Mouse (Mus musculus) stomach, embryonic 14.5 days (tissue): ENCODE results near the gene D10Jhu81e. TPM values are rescaled to one million over a fixed set of nuclear protein-coding genes. Genes with fewer than 3 reads are reported as not detected.

Source experiments
- ATAC-seq: fragments of 200-750 bp; cut with Nextera tagmentation; 2 replicates; pipeline ENCODE4 v1.8.0; 2017; ENCODE audit warnings: low read depth, moderate TSS enrichment; ENCODE audit not compliant: insufficient number of reproducible peaks, insufficient read depth, low FRiP score
- H3K27ac ChIP-seq: fragments of 300-500 bp; sonication (generic); 2 replicates; pipeline ENCODE4 v1.5.1; 2014; ENCODE audit warnings: mild to moderate bottlenecking, low read length, moderate library complexity, mixed read lengths
- H3K27me3 ChIP-seq: fragments of 300-500 bp; sonication (generic); 2 replicates; pipeline ENCODE4 v1.6.1; 2014; ENCODE audit warnings: low read length, control low read depth, mixed read lengths; ENCODE audit not compliant: control insufficient read depth, insufficient read depth
- H3K36me3 ChIP-seq: fragments of 300-500 bp; sonication (generic); 2 replicates; pipeline ENCODE4 v1.6.1; 2014; ENCODE audit warnings: mild to moderate bottlenecking, control low read depth, low read length, moderate library complexity, mixed read lengths; ENCODE audit not compliant: control insufficient read depth, insufficient read depth
- H3K4me1 ChIP-seq: fragments of 300-500 bp; sonication (generic); 2 replicates; pipeline ENCODE4 v1.6.1; 2014; ENCODE audit warnings: low read length, control low read depth, mixed read lengths; ENCODE audit not compliant: control insufficient read depth, insufficient read depth
- H3K4me2 ChIP-seq: fragments of 300-500 bp; sonication (generic); replicated peaks from 2 replicates; pipeline ENCODE4 v1.6.1; 2014; ENCODE audit warnings: low read depth, low read length, control low read depth
- H3K4me3 ChIP-seq: fragments of 300-500 bp; sonication (generic); 2 replicates; pipeline ENCODE4 v1.5.1; 2014; ENCODE audit warnings: low read depth, low read length, control low read depth
- H3K9ac ChIP-seq: fragments of 300-500 bp; sonication (generic); replicated peaks from 2 replicates; pipeline ENCODE4 v1.6.1; 2014; ENCODE audit warnings: low read depth, mild to moderate bottlenecking, control low read depth, low read length, moderate library complexity, mixed read lengths
- H3K9me3 ChIP-seq: fragments of 300-500 bp; sonication (generic); 2 replicates; pipeline ENCODE4 v1.6.1; 2016; ENCODE audit warnings: low read depth, low read length, control low read depth; ENCODE audit not compliant: control insufficient read depth
- WGBS: fragments of 180-500 bp; shearing (Covaris S2); extraction: QIAGEN DNeasy Blood & Tissue Kit; methylation state at CpG from one replicate; pipeline ENCODE4 v1.1.7; 2014; 5-methylcytosine and 5-hydroxymethylcytosine counted together
- polyA plus RNA-seq: library from polyadenylated mRNA; unstranded; fragments of >200 nt; fragmentation: Nextera tagmentation; extraction: Ambion mirVana; gene quantifications from 2 replicates; pipeline ENCODE4 v1.2.1, GENCODE M21; 2014

D10Jhu81e gene
- polyA plus RNA-seq, 1 experiment from 2014 or later: 18.2 TPM

GRCm38 (mm10) chr10:78185381-78185725, 15.8 kb upstream of the D10Jhu81e start:
- H3K36me3 ChIP-seq: peaks cover 50% of the 10 kb centered on the region
- H3K9ac ChIP-seq: no peak overlapping the region; the same call in 1 of the 2 replicates
- no peaks in the 10 kb centered on the region for H3K9me3 ChIP-seq
- WGBS: 14% methylated on average over 9 of the region's 9 CpGs
- peak overlapping the region; percentile 97 for H3K4me2 ChIP-seq
- H3K27ac ChIP-seq: peak overlapping the region; percentile 56
- ATAC-seq: peak; percentile 7; the same call in 1 of the 2 replicates
- H3K27me3 ChIP-seq: no peaks in the 10 kb centered on the region
- H3K4me1 ChIP-seq: peaks cover 7% of the 10 kb centered on the region; the same call in 1 of the 2 replicates
- H3K4me3 ChIP-seq: peak overlapping the region; percentile 79

GRCm38 (mm10) chr10:78184531-78185380, 15.2 kb upstream of the D10Jhu81e start, which contains the start of gene Pwp2:
Gene Pwp2, minus strand, starts transcription at chr10:78185149.
- H3K4me3 ChIP-seq: peak within 1 kb of the TSS; percentile 79
- 1% methylated on average over 47 of the region's 47 CpGs for WGBS
- no peaks in the 10 kb centered on the region for H3K9me3 ChIP-seq
- H3K36me3 ChIP-seq: peaks cover 52% of the 10 kb centered on the region
- peak; percentile 96 for ATAC-seq
- peak within 1 kb of the TSS; percentile 97 for H3K4me2 ChIP-seq
- H3K27me3 ChIP-seq: no peaks in the 10 kb centered on the region
- peaks cover 7% of the 10 kb centered on the region; the same call in 1 of the 2 replicates for H3K4me1 ChIP-seq
- H3K27ac ChIP-seq: peak within 1 kb of the TSS; percentile 56
- H3K9ac ChIP-seq: peak within 1 kb of the TSS; percentile 58

- Histone ChIP-seq H3K4me3 (no peak overlapping the region), H3K36me3 (peaks cover 49% of the 10 kb centered on the region), H3K4me2 (no peak overlapping the region), H3K27me3 (no peaks in the 10 kb centered on the region), H3K27ac (no peak overlapping the region), H3K4me1 (peaks cover 7% of the 10 kb centered on the region; the same call in 1 of the 2 replicates), H3K9me3 (no peaks in the 10 kb centered on the region), H3K9ac (no peak overlapping the region)
- ATAC-seq: no peak
- WGBS: 84% methylated on average over 3 of the region's 3 CpGs
Observed at GRCm38 (mm10) chr10:78183577-78183976, 14.0 kb upstream of the D10Jhu81e start.

GRCm38 (mm10) chr10:78182321-78182720, 12.7 kb upstream of the D10Jhu81e start:
- Histone ChIP-seq H3K9me3 (no peaks in the 10 kb centered on the region), H3K4me1 (peaks cover 7% of the 10 kb centered on the region; the same call in 1 of the 2 replicates), H3K27me3 (no peaks in the 10 kb centered on the region), H3K36me3 (peaks cover 40% of the 10 kb centered on the region), H3K4me3 (no peak overlapping the region), H3K27ac (no peak overlapping the region), H3K9ac (no peak overlapping the region), H3K4me2 (no peak overlapping the region)
- 94% methylated on average over 17 of the region's 17 CpGs for WGBS
- no peak for ATAC-seq

- H3K27me3 ChIP-seq: no peaks in the 10 kb centered on the region
- H3K27ac ChIP-seq: no peak overlapping the region
- H3K36me3 ChIP-seq: peaks cover 54% of the 10 kb centered on the region
- H3K9me3 ChIP-seq: no peaks in the 10 kb centered on the region
- no peak overlapping the region for H3K9ac ChIP-seq
- no peak overlapping the region for H3K4me2 ChIP-seq
- ATAC-seq: no peak
- WGBS: 93% methylated on average over 5 of the region's 5 CpGs
- H3K4me3 ChIP-seq: no peak overlapping the region
- no peaks in the 10 kb centered on the region for H3K4me1 ChIP-seq
Observed at GRCm38 (mm10) chr10:78174474-78174873, 4.9 kb upstream of the D10Jhu81e start.

DNA sequence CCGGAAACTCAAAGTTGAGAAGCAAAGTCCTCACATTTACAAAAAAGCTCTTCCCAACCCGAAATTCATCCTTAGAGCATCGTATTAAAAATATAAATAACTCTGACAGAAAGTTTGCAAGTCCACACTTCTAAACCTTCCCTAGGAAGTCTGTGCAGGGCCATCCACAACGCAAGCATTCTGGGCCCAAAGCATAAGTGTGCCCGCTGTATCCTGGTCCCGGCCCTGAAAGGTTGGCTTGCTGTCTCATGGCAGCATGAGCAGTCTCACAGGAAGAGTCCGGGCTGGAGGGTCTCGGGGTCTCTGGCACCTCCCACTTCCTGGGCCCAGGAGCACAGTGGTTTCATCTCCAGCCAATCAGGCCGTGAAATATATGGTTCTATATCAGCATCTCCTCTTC, 2.0 kb upstream of the D10Jhu81e start:
- ATAC-seq: no peak
- H3K9ac ChIP-seq: no peak overlapping the region
- 92% methylated on average over 9 of the region's 9 CpGs for WGBS
- H3K4me1 ChIP-seq: peaks cover 8% of the 10 kb centered on the region
- H3K9me3 ChIP-seq: no peaks in the 10 kb centered on the region
- H3K36me3 ChIP-seq: peaks cover 48% of the 10 kb centered on the region
- H3K4me2 ChIP-seq: no peak overlapping the region
- H3K4me3 ChIP-seq: no peak overlapping the region
- no peak overlapping the region for H3K27ac ChIP-seq
- H3K27me3 ChIP-seq: no peaks in the 10 kb centered on the region

DNA sequence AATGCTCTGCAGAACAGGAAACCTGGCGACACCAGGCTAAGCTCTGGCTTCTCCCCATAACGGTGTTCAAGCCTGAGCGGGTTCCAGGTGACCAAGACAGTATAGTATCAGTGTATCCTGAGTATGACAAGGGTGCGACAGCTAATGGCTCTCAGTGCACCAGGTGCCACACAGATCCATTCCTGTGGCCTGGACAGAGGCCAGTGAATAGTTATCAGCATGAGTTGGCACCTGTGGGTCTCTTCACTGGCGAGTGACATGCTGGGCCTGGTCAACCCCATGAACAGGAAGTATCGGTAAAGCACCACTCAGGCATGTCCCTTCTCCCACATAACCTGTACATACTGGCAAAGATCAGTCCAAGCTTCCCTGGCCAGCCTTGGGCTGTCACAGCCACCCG, 1.5 kb upstream of the D10Jhu81e start:
- Histone ChIP-seq H3K36me3 (peaks cover 43% of the 10 kb centered on the region), H3K4me1 (peaks cover 8% of the 10 kb centered on the region), H3K9me3 (no peaks in the 10 kb centered on the region), H3K9ac (no peak overlapping the region), H3K4me2 (no peak overlapping the region), H3K27ac (no peak overlapping the region), H3K27me3 (no peaks in the 10 kb centered on the region), H3K4me3 (no peak overlapping the region)
- WGBS: 95% methylated on average over 7 of the region's 7 CpGs
- ATAC-seq: no peak

- Histone ChIP-seq H3K4me1 (peaks cover 8% of the 10 kb centered on the region), H3K9me3 (no peaks in the 10 kb centered on the region), H3K9ac (no peak overlapping the region), H3K27ac (no peak overlapping the region; the same call in 1 of the 2 replicates), H3K4me2 (peak overlapping the region; percentile 79; the same call in 1 of the 2 replicates), H3K27me3 (no peaks in the 10 kb centered on the region), H3K4me3 (peak overlapping the region; percentile 94; the same call in 1 of the 2 replicates), H3K36me3 (peaks cover 37% of the 10 kb centered on the region)
- 55% methylated on average over 2 of the region's 2 CpGs for WGBS
- no peak for ATAC-seq
Observed at GRCm38 (mm10) chr10:78170445-78170844, 863 bp upstream of the D10Jhu81e start.
